Mouse (Mus musculus) mesoderm, embryonic 11.5 days (tissue): ENCODE measurements around the gene Rab20.
"Not testable (repeated sequence)": the region's sequence is repeated elsewhere in the genome, so short reads cannot be mapped to it uniquely, and the experiment has no call there.

Source experiments
- DNase-seq: peaks from one replicate; pipeline ENCODE4 v3.0.0-alpha.2; 2012; ENCODE audit warnings: low read depth, low spot score

The Rab20 gene

GRCm38 (mm10) chr8:11481876-11482275 is 3.4 kb upstream of the Rab20 start:
- no peak for DNase-seq

DNA sequence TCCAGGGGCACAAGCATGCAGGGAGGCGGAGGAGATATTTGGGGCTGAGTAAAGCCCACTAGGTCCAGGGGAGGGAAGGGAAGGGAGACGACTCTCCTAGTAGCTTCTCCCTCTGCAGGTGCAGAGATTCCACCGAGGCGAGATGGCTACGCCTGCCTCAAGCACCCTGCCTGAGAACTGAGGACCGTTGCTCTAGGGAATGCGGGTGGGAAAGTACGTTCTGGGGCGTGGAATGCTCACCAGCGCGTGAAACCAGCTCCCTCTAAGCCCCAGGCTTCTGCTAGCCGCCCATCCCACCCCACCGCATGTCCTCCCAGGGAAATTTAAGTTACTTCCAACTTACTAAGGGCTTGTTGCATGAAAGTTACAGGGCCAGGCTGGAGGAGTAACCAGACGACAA is 1.1 kb upstream of the Rab20 start:
- no peak for DNase-seq

- DNase-seq = no peak
Measured at GRCm38 (mm10) chr8:11478807-11479527, 457 bp upstream of the Rab20 start.

DNA sequence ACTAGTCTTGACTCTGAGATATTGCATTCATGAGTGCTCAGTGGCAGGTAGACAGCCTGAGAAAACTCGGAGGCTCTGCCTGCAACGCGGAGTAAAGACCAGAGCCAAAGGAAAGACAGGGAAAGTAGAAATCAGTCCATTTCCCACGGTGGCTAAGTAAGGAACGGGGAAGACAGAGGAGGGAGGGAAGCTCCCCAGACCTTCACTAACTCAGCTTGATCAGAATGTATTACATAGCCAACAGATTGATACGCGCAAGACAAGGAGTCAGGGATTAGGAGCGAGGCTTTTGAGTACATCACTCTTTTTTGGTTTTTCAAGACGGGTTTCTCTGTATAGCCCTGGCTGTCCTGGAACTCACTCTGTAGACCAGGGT is 1.3 kb downstream of the Rab20 start:
- no peak for DNase-seq

GRCm38 (mm10) chr8:11476338-11477177 is 2.0 kb downstream of the Rab20 start:
- DNase-seq = no peak

GRCm38 (mm10) chr8:11475876-11476275 is 2.6 kb downstream of the Rab20 start:
- DNase-seq = no peak

DNA sequence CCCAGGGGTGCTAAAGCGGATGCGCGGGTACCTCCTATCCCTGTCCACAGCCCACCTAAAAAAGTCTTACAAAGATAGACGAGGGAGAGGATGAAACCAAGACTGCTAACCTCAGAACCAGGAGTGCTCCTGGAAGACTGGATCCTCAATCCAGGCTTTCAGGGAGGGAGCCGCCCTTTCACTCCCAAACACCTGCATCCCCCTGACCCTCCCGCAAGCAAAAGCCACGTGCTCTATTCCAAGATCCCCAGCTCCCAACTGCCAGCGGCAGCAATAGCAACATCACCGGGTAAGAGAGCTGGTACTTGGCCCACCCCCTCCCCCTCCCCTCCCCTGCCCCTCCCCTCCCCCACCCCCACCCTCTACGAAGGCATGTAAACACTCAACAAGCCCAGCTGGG is 3.1 kb downstream of the Rab20 start:
- no peak for DNase-seq

DNA sequence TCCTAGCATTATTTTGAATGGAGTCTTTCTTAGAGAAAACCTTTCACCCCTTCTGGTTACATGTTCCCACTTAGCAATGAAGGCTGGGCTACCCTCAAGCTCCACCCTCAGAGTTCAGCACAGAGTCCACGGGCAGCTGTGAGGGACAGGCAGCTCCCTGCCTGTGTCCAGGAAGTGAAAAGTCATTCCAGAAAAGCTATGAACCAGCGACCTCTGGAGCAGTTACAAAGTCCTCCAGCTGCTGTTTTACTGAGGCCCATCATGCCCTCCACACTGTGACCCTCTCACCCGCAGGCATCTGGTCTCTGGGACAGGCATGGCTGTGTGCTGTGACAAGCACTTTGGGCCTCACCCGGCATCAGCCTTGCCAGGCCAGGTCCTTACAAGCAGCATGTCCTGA is 5.4 kb downstream of the Rab20 start:
- DNase-seq = no peak

DNA sequence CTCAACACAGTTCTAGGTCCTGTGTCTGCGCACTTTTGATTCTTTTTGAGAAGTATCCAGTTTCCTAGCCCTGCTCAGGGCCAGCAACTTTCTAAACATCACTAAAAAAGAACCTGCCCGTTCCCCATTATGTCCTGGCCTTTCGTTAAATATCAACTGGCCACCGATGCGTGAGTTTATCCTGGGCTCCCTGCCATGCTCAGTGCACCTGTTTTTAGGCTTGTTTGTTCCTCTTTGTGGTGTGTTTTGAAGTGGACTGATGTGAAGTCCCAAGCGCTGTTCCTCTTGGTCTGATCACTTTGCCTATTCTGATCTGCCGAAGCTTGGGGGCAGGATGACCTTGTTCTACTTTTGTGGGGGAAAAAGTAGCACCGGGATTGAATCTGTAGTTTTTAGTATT is 7.2 kb downstream of the Rab20 start:
- DNase-seq = no peak

DNA sequence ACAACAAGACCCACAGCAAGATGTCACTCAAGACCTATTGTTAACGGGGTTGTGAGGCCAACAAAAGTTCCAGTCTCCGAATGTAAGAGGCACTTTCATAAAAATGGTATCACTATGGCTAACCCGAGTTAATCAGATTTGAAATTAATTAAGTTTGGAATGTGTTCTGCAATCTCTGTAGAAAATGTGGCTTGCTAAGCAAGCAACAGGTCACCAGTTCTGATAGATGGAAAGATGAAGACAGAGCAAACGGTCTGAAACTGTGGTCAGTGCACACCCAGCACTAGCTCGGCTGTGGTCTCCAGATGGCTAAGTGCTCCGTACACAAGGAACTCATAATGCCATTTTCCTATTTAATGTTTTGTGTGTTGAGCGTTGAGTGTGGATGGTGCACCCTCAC is 7.8 kb downstream of the Rab20 start:
- no peak for DNase-seq

GRCm38 (mm10) chr8:11469095-11469494 is 9.4 kb downstream of the Rab20 start:
- DNase-seq = no peak

GRCm38 (mm10) chr8:11466528-11466927 is 12.0 kb downstream of the Rab20 start:
- DNase-seq = not testable (repeated sequence)

DNA sequence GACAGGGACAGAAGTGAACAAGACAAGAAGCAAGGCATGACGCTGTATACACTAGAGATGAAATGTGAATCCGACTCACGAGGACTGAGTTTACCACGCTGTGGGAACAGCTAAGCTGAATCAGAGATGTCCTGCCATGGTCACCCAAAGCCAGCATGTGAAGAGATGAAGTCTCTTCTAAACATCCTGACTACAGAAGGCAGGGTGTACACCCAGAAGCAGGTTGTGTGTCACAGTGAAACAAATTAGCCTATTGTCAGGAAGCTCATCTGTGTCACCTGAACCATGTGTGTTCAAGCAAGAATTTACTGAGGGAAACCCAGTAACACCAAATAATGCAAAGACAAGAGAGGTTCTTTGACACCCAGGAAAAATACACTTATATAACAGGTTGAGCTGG is 12.9 kb downstream of the Rab20 start:
- no peak for DNase-seq

DNA sequence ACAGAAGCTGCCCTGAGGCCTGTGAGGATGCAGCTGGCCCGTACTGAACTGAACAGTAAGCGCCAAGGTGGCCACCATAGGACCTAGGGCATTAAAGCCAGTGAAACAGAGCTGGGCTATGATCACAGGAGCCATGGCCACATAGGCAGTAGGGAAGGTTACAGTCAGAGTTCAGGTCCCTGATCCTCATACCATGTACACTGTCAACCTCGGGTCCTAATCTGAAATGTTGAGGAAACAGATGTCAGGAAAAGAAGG is 13.9 kb downstream of the Rab20 start:
- no peak for DNase-seq

GRCm38 (mm10) chr8:11463889-11464706 is 14.4 kb downstream of the Rab20 start:
- DNase-seq = no peak

GRCm38 (mm10) chr8:11463541-11463888 is 15.0 kb downstream of the Rab20 start:
- no peak for DNase-seq

DNA sequence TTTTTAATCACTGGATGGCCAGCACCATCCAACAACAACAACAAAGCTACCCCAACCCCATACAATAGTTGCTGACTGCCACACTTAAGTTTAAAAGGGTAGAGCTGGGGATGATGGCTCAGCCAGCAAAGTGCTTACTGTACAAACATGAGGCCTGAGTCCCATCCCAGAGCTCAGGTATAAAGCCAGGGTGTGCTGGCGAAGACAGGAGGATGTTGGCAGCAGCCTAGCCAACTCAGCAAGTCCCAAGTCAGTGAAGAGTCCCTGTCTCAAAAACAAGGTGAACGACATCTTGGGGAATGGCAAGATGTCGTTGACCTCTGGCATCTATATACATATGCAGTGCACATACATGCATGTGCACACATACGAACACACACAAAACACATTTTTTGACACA is 15.9 kb downstream of the Rab20 start:
- no peak for DNase-seq

DNA sequence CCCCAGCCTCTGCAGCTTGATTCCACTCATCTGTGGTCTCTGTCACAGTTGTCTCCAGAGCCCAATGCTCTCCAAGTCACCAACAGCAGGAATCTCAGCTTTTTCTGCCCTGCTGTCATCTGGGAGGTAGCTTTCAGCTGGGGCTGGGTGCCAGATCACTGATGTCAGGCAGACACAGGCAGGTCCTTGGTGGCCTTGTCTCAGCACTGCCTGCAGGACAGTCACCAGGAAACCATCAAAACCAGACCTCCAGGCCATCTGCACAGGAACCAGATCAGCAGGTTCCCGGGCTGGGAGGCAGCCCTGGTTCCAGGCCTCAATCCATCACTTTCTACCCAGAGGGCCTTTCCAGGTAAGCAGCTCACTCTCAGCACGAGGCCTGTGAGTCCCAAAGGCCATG is 16.7 kb downstream of the Rab20 start:
- no peak for DNase-seq

DNA sequence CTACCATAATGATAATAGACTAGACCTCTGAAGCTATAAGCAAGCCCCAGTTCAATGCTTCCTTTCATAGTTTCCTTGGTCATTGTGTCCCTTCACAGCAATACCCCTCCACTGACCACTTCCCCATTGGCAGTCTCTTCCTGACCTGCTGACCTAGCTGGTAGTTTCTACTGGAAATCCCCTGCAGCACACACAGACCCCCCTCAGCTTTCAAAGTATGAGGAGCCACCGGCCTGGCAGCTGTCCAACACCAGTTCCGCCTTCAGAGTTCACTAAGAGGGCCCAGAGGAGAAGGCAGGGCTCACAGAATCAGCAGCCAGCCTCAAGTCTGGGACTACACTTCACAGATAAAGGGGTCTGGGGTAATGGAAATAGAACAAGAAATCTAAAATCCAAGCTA is 17.6 kb downstream of the Rab20 start:
- no peak for DNase-seq

GRCm38 (mm10) chr8:11459016-11459415 is 19.5 kb downstream of the Rab20 start:
- no peak for DNase-seq

DNA sequence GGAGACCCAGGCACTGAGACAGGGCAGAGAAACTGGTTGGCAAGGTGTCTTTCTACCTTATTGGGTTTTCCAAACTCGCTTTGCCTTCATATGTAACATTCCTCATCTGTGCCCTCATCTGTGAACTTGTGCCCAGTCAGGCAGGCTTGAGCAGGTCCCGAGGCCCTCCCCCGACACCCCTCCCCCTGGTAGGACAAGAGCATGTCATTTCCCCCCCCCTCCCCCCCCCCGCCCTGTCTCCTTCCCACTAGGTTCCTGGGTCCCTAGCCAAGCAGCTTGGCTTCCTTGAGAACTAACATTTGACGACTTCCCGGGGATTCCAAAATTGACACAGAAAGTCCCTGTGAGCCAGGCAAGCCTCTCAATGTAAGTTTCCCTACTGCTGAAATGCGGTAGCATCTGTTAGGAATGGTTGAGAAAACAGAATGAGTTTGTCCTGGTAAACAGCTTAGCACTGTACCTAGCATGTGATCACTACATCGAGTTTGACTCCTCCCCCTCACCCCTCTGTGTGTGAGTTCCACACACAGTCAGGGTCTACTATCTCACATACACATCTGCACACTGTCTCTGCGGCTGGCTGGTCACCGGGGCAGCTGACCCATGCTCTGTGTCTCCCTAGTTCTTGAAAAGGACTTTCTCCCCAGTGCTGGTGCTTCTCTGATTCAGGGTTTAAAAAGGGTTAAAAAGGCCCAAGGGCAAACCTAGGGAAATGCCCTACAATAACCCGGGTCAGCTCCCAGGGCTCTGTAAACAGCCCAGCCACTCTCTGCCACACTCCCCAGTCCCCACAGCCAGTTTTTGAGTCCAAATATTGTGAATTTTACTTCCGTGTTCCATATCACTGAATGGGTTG is 20.3 kb downstream of the Rab20 start:
- no peak for DNase-seq

DNA sequence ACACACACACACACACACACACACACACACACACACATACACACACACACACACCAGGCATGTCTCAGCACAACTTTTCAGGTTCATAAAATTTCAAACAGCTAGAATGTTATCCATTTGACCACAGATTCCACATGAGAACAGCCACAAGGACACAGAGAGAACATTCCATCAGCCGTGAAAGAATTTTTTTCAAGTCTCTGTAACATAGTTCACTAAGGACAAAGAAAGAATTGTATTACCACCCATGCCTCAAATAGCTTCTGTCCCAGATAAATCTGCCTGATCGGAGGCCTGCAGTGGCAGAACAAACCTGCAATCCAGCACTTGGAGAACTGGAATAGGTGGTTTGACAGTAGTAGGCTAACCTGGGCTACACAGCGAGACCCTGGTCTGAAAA is 21.2 kb downstream of the Rab20 start:
- DNase-seq = no peak
